Mouse (Mus musculus) embryo, embryonic 9.5 days (tissue): Measurements from ENCODE around the gene Zcchc3.
"Not testable (repeated sequence)": the region's sequence is repeated elsewhere in the genome, so short reads cannot be mapped to it uniquely, and the experiment has no call there.

ENCODE experiments used
- DNase-seq: peaks from one replicate; pipeline ENCODE4 v3.0.0-alpha.2; 2017; ENCODE audit errors: extremely low spot score

Zcchc3 gene

GRCm38 (mm10) chr2:152414591-152415165 lies at the start of gene Zcchc3:
Gene Zcchc3, minus strand, starts transcription at chr2:152415027.
- DNase-seq, result peak; percentile 93

DNA sequence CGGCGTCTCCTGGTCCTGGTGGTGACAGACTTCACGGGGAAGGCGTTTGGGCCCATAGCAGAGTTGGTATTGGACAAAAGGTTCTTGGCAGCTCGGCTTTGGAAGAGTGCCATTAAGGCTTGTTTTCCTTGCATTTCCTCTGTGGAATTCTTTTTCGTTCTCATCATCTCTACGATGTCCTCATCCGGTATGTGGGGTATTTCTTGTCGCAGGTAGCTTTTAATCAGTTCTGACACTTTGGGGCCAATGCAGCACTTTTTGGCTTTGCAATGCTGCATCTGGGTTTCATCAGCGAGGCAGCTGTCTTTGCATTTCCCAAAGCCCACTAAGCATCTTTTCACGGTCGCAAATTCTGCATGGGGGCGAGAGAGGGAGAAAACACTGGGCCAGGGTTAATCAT lies 44.4 kb upstream of the Zcchc3 start:
- DNase-seq, result no peak

DNA sequence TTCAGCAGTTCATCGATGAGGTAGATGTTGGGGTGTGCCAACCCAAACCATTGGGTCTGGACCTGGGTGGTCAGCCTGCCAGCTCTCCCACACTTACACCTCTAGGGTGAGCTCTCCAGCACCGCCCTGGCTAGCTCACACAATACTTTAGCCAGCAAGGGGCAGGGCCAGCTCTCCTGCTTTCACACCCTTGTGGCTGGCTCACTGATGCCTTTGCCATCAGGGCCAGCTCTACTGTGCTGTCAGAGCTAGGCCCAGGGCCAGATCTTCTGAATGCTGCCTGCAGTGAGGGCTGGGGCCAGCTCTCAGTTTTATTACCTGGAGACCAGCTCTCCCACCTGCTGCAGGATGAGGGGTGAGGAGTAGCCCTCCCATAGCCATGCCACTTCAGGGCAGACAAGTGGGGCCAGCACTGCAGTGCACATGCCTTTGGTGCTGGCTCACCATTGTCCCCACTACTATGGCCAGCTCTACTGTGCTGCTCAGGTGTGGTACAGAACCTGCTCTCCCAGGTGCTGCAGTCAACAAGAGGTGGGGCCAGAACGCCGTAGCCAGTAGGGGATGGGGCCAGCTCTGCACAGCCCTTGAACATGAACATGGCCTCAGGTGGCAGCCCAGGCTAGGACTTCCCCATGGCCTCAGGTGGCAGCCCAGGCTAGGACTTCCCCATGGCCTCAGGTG lies 37.4 kb upstream of the Zcchc3 start:
- no peak for DNase-seq

GRCm38 (mm10) chr2:152450241-152450640 lies 35.4 kb upstream of the Zcchc3 start:
- peak; percentile 63 for DNase-seq

- no peak for DNase-seq
These were observed 32.6 kb upstream of the Zcchc3 start for GRCm38 (mm10) chr2:152447461-152447860.

GRCm38 (mm10) chr2:152446642-152447041 lies 31.8 kb upstream of the Zcchc3 start:
- DNase-seq, result no peak

DNA sequence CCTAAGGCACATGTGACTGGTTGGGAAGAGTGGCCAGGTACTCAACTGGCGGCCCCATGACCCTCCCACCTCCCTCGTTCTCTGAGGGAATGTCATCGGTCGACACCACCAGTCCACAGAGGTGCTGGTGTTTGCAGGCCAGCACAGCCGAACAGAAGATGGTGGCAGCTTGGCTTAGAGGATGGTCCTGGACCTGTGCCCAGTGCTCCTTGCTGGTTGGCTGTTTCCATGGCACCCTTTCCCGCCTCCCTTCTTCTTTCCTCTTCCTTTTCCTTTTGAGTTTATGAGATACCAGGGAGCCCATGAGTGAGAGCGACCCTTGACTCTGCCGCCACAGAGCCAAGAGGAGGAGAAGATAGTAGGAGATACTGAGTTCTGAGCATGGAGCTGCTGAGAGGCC lies 28.5 kb upstream of the Zcchc3 start:
- no peak for DNase-seq

DNA sequence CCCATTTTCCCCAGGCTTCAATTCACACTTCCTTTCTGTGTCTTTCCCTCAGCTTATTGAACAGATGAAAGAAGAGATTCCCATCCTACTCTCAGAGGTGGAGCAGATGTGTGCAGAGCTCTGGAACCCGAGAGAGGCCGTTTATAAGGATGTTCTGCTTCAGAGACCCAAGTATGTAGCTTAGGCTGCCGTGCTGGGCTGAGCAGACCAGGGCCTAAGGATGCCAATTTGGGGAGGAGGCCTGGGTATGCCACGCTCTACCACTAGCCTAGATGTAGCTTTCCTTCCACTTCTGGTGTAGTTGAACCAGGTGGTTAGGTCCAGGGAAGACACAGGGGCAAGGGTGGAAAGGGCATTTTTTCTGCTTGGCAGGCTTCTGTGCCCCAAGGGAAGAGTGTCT lies 27.5 kb upstream of the Zcchc3 start:
- no peak for DNase-seq

DNA sequence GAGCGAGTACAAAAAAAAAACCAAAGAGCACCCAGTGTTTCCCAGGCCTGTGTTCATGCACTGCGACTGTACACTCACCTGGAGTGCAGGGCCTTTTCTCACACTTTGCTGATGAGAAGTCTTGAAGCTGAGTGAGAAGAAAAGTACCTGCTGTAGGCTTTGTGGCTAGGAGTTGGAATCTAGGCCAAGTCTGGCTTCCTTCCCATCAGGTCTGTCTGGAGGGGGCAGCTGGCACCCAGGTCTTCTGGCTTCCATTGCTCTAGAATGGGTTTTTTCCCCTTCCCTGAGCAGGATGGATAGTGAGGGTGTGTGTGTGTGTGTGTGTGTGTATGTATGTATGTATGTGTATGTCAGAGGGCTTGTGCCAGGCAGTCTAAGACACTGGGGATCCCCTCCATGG lies 25.0 kb upstream of the Zcchc3 start:
- no peak for DNase-seq

- DNase-seq, result no peak
These were observed 24.1 kb upstream of the Zcchc3 start for GRCm38 (mm10) chr2:152438963-152439362.

GRCm38 (mm10) chr2:152436983-152437860 lies 22.4 kb upstream of the Zcchc3 start:
- peak; percentile 87 for DNase-seq

GRCm38 (mm10) chr2:152436405-152436901 lies 21.6 kb upstream of the Zcchc3 start:
- DNase-seq, result no peak

- not testable (repeated sequence) for DNase-seq
These were observed 13.7 kb upstream of the Zcchc3 start for GRCm38 (mm10) chr2:152428481-152428880.

GRCm38 (mm10) chr2:152427493-152427892 lies 12.7 kb upstream of the Zcchc3 start:
- DNase-seq, result no peak

DNA sequence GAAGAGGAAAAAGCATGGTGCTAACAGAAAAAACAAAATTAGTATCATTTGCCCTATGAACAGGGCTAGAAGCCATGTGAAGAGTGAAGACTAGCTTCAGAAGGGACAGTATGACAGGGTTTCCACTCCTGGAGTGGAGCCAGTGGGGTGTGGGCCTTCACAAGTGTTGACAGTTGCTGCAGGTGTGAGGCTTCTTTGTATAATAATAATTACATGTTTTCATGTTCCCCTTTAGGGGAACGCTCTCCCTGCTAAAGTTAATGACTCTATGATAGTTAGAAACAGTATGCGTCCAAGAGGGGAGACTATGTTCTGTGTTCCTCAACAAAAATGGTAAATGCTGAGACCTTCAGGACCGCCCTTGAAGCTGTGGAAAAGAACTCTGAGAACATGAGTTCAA lies 959 bp upstream of the Zcchc3 start:
- DNase-seq, result no peak

- no peak for DNase-seq
These were observed 460 bp upstream of the Zcchc3 start, which contains the start of gene 6820408C15Rik for GRCm38 (mm10) chr2:152415287-152415686. Gene 6820408C15Rik, plus strand, starts transcription at chr2:152415587.

GRCm38 (mm10) chr2:152413765-152414584 lies 852 bp downstream of the Zcchc3 start:
- no peak for DNase-seq

DNA sequence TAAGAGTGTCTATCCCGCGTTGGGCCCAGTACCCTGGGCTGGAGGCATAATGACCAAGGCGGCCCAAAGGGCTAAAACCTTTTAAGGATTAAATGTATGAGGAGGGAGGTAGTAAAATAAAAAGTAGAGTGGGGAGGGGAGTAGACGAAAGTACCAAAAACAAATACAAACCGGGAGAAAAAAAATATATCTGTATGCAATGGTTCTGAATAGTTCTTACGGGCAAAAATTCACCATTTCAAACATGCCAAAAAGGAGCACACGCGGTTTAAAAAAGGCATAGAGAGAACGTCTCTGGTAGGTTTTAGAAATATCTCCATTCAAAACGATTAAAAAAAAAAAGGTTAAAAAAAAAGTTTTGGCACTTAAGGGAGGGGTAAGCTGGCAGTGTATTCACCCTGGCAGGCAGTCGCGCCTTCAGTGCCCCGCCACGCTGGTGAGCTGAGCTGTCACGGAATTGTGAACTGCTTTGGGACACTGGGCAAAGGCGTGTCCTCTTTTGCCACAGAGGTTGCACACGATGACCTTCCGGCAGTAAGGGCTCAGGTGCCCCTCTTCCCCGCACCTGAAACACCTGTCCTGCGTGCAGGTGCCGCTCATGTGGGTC lies 1.6 kb downstream of the Zcchc3 start:
- DNase-seq, result no peak

DNA sequence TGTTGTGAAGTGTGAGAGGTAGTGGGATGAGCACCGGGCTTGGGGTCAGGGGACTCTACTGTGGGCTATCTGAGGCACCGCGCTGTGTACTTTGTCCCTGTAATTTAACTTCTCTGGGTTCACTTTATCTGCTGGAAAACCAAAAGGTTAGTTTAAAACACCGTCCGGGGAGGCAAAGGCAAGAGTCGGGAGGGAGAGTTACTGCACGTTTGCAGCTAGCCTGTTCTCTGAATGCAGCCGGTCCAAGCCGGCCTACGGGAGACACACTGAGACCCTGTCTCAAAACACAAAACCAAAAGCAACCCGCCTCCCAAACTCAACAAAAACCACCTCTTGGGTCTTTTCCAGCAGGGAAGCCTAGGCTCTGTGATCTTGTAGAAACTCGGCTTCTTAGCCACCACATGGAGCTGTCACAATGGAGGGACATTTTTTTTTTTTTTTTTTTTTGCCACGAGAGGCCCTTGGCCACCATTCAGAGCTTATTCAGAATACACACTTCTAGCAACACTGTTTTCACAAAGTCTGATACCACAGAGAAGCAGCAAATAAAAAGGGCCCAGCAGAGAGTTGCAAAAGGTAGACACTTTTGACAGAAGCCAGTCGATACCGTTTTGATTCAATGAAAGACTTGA lies 2.2 kb downstream of the Zcchc3 start:
- DNase-seq, result peak; percentile 39

DNA sequence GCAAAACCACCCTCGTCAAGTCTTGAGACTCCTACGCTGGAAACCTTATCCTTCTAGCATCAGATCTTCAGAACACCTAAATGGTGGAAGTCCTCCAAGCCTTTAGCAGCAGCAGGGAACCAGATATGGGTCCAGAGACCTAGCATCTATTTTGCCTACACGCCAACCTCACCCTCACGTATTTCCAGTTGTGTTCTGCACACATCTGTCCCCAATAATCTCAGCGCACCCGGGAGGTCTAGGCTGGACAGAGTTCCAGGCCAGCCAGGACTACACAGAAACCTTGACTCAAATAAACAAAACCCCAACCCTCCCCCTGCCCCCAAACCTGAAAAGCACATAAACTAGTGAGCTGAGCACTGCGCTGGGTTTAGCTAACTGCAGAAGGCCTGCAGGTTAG lies 3.4 kb downstream of the Zcchc3 start:
- no peak for DNase-seq

DNA sequence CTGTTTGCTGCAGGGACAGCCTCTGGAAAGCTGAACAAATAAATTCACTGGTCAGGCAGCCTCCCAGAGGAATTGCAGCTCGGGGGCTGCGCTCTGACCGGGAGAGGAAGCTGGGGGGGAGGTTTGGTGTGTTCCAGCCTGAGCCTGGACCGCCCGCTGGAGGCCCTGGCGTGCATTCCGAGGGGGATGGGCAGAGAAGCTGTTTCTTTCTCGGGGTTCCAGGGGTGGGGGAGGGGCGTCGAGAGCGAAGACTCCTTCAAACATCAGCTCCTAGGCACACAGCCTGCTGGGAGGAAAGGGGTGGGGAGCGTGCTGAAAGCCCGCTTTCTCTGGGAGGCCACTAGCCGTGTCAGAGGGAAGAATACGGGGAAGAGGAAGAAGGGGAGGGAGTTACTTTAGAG lies 3.9 kb downstream of the Zcchc3 start:
- DNase-seq, result peak; percentile 96
